Mouse (Mus musculus): ENCODE data around the gene C1qtnf2.

C1qtnf2 gene

DNA sequence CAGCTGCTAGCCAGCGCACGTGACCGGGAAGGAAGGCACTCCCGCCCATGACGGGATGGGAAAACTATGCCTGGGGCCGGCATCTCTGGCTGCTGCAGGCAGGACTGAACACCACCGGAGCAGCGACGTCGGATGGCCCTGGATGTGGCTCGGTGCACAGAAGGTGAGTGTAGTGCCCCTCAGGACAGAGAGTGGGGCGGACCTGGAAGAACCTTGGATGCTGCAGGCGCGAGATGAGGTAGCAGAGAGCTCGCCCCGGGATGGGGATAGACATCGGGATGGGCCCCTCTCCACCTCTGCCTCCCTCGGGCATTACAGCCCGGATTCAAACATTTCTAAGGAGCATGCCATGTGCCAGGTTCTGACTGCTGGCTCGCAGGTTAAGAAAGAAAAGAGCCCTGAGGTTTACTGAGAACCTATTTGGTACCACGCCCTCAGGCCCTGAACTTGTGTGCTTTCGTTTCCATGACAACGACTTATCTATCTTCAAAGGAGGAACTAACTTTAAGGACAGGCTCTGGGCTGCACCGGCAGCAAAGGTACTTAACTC is at the start of gene C1qtnf2:
Gene C1qtnf2 (plus strand): TSS at position 52 of the 550 bp plus-strand sequence.
- peak; percentile 60 for DNase-seq (ENCODE audit: low read depth, low spot score)

DNA sequence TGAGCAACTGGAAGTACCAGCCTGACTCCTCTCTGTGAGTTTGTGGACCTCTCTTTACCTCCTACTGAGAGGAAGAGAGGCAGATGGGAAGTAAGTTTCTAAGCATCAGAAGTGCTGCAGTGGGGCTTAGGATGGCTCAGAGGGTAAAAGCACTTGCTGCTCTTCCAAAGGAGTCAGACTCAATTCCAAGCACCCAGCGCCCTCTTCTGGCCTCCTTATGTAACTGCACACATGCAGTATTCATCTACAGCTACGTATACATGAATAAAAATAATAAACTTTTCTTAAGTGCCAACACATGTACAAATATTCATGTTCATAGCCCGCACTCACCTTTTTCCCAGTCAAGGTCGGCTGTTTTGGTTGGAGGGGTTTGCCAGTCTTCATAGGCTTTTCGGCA is 49.7 kb upstream of the C1qtnf2 start:
- no peak for DNase-seq (ENCODE audit: low read depth, low spot score)

DNA sequence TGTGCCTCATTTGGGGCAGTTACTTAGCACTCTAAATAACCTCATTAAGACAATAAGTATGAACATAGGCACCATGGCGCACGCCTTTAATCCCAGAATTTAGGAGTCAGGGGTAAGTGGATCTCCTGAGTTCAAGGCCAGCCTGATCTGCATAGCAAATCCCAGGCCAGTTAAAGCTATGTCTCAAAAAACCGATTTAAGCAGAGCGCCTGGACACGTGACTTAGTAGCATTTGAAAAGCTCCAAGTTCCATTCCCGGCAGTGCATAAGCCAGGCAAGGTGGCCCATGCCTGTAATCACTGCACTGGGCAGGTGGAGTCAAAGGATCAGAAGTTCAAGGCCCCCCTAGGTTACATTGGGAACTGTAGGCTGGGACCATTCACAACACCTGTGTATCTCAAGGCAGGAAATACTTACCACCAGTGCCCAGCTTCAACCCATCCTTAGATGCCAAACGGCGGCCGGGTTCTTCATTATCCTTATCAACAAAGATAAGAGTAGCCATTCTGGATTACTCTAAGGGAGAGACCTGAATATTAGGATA is 48.8 kb upstream of the C1qtnf2 start:
- DNase-seq (ENCODE audit: low read depth, low spot score): no peak

DNA sequence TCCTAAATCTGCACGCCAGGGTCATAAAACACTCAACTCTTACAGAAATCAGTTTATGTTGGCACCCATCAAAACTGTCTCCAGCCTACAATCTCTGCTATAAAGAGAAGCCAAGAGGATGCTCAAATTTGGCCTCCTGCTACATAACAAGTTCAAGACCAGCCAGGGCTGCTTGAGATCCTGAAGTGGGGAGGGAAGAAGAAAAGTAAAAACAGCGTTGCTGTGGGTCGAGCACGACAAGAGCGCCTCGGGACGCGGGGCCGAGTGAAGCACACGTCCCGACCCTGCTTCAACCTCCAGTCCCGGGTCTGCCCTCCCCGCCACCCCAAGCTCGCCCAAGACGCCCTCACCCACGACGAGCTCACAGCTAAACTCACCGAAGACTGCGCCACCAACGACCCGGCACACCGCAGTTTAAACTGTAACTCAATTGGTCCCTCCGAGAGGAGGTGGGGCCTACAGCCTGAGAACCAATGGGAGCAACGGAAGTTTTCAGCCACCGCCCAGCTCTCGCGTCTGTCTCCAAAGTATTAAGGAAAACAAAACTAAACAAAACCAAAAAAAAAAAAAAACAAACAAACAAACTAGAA is 48.2 kb upstream of the C1qtnf2 start, which contains the start of gene Pttg1:
Gene Pttg1 (minus strand): TSS at position 428 of the 590 bp plus-strand sequence.
- peak; percentile 86 for DNase-seq (ENCODE audit: low read depth, low spot score)

DNA sequence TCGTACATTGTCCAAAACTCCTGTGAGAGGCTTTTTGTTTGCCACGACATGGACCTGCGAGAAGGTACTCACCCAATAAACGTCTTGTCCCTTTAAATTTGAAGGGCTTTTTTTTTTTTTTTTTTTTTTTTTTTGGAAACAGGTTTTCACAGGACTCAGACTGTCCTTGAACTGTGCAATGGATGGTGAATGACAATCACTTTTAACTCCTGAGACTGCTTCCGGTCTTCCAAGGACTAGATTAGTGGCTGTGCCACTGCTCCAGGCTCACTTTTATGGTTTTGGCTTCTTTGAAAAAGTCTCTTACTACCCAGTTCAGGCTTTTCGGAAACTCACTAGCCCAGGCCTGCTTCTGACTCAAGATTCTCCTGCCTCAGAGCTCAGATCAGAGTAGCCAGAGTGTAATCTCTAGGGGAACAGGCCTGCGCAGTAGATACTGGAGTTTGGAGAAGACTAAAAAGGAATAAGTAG is 47.6 kb upstream of the C1qtnf2 start:
- no peak for DNase-seq (ENCODE audit: low read depth, low spot score)

DNA sequence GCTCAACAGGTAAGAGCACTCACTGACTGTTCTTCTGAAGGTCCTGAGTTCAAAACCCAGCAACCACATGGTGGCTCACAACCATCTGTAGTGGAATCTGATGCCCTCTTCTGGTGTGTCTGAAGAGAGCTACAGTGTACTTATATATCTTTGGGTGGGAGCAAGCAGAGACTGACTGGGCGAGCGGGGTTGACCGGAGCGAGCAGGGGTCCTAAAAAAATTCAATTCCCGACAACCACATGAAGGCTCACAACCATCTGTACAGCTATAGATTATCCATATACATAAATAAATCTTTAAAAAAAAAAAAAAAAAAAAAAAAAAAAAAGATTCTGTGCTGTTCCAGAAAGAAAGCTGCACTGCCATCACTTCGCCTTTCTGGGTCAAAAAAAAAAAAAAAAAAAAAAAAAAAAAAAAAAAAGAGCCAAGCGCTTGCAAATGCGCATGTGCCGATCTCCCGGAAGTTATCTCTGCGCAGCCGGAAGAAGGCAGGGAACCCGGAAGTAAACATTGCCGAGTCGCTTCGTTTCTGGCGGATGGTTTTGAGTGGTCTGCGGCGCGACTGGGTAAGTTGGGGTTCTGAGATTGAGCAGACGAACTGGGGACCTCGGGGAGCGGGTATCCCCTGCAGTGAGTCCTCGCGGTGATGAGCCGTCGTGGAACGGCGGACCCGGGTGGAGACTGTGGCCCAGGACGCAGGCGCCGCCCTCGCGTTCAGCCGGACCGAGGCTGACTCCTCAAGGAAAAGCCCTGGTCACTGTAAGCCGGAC is 40.6 kb upstream of the C1qtnf2 start, which contains the start of gene Slu7:
Gene Slu7 (plus strand): TSS at position 491 of the 770 bp plus-strand sequence.
- DNase-seq (ENCODE audit: low read depth, low spot score): peak; percentile 87

DNA sequence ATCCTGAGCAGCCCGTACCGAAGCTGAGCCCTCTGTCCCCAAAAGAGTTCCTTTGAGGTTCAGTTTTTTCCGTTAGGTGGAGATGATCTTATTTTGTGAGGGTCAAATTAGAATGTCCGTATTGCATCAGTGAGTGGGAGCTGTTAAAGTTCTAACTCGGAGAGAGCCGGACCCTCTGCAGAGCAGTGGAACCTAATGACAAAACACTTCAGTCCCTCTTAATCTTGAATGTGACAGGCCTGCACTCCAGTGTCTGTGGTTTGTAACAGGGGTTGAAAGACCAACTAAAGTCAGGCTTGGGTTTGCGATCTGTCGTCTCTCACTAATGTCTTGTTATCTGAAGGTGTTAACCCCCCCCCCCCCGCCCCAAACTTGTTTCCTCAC is 40.1 kb upstream of the C1qtnf2 start:
- DNase-seq (ENCODE audit: low read depth, low spot score): no peak

DNA sequence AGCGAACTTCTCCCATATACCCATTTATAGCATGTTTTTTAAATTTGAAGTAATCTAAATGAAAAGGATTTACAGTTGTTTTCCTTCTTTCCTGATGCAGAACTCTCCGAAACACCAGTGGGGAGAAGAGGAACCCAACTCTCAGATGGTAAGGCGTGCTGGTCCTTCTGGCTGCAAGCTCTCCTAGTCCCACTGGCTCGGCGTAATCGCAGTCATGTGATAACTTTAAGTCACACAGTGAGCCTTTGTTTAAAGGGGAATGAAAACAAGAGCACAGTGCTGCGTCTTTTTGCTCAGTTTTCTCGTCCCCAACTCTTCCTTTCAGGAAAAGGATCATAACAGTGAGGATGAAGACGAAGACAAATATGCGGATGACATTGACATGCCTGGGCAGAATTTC is 33.0 kb upstream of the C1qtnf2 start:
- DNase-seq (ENCODE audit: low read depth, low spot score): no peak

DNA sequence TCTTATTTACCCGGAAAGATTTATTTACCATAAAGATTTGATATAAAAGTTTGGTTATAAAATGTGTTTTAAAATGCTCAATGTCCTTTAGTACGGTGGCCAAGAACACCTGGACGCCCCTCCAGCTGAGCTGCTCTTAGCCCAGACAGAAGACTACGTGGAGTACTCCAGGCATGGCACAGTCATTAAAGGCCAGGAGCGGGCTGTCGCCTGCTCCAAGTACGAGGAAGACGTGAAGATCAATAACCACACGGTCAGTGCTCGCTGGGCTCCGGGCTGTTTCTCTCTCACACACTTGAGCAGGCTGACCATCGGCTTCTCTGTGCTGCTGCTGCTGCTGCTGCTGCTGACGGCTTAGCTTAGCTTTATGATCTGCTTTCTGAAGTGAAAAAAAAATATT is 30.9 kb upstream of the C1qtnf2 start:
- no peak for DNase-seq (ENCODE audit: low read depth, low spot score)

DNA sequence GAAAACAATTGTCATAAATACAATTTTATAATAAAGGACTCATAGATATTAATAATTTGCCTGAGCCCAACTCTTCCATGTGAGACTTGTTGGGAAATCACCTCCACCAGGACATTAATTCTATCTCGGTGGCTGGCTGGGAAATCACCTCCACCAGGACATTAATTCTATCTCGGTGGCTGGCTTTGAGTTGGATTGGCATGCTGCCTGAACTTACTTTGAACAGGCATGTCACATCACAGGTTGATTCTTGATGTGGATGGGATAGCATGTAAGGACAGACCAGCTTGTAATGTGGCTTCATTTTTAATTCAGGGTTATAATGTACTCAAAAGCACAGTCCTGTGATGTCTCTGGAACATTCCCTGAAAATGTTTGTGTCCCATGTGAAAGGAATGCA is 24.2 kb upstream of the C1qtnf2 start:
- DNase-seq (ENCODE audit: low read depth, low spot score): no peak

DNA sequence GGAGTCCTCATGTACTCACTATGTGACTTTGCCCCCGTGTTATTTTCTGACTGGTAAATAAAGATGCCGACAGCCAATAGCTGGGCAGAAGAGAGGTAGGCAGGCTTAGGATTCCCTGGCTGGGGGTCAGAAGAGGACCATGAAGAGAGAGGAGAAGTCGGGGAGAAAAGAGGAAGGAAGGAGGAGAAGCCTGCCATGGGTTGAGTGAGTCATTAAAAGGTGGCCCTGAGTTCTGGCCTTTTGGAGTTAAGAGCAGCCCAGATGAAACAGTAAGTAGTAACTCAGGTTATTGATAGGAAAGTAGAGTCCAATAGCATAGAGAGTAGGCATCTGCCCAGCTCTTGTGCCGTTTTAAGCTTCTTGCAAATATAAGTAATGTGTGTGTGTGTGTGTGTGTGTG is 22.8 kb upstream of the C1qtnf2 start:
- DNase-seq (ENCODE audit: low read depth, low spot score): no peak

DNA sequence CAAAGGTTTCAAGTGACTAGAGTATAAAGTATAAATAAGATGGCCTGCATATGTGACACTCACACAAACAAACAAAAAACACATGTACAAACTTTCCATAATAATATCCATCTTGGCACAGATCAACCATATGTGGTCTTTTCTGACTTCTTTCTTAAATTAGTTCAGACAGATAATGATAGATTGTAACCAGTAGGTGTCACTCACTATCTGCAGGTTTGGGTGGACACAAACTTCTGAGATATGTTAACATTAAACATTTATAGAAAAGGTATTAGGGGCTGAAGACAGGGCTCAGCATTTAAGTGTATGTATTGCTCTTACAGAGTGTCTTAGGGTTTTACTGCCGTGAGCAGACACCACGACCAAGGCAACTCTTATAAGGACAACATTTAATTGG is 21.8 kb upstream of the C1qtnf2 start:
- no peak for DNase-seq (ENCODE audit: low read depth, low spot score)

DNA sequence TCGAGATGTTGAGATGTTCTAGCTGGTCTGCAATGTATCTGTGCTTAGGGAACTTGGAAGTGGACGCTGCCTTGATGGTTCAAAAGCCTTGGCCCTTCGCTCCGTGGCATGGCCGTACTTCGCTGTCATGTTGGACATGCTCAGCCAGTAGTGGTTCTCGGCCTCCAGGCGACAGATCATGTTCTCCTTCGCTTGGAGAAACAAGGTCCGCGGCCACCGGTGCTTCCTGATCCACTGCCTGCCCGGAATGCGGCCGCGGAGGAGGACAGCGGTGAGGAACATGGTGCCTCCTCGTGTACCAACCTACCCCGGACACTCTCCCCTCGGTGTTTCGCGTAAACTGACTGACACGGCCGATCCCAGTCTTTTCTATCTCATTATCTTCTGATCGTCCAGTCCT is 10.9 kb upstream of the C1qtnf2 start:
- no peak for DNase-seq (ENCODE audit: low read depth, low spot score)

DNA sequence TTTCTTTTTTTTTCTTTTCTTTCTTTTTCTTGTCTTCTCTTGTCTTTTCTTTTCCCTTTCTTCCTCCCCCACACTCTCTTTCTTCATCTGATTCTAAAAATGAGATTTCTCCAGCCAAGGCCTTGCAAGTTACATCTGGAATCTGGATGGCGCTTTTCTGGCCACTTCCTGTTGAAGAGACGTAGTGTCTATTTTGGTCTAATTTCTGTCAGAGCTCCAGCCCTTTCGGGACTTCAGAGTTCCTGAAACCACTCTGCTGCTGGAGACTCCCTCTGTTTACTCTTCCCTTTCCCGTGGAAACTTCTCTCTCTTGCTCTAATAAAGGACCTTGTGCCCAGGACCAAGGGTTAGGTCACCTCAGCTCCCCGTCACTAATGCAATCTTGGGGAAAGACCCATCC is 4.0 kb upstream of the C1qtnf2 start:
- no peak for DNase-seq (ENCODE audit: low read depth, low spot score)

DNA sequence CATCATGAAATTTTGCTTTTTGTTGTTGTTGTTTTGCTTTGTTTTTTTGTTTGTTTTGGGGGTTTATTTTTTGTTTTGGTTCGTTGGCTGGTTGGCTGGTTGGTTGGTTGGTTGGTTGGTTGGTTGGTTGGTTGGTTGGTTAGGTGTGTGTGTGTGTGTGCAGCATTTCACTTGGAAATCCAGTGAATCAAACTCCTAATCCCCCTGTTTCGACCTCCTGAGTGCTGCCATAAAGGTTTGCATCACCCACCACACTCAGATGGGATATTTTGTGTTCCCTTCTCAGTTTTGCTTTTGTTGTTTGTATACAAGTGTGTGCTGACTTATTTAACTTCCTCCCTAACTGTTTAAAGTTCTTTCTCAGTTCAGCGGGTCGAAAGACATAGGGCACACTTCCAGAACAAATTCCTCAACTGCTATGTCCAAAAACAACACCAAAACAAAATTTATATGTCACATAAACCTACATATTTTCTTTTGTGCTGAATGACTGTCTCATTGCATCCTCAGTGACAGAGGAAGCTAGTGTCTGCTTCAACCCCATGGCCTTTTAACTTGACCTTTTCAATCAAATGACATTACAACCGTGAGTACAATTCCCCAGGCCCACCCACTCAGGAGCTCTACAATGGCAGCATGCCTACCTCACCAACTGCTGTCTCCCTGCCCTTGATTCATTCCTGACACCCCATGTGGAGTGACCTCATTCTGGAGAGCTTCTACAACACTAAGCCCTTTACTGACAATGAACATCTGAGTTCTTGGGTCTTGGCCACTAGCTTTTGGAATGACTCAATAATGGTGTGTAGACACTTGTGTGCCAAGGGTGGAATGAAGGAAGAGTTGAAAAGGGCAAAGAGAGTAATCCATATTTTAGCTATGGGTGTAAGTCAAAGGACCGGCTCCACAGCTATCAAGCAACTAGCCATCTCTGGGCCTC is 2.9 kb upstream of the C1qtnf2 start:
- no peak for DNase-seq (ENCODE audit: low read depth, low spot score)

DNA sequence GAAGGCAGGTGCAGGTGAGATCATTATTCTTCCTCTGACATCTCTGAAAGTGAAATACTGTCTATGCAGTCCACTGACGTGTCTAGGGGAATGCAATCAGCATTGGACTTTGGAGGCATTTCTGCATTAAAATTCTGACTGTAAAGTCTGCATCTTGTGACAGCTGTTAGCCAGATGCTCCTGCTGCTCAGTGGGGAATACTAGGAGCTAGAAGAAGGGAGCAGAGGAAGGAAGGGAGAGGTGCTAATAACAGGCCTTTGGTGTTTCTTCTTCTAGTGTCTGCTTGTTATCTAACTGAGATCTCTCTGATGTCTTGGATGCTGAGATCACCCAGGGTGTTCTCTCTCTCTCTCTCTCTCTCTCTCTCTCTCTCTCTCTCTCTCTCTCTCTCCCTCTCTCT is 961 bp upstream of the C1qtnf2 start:
- DNase-seq (ENCODE audit: low read depth, low spot score): peak; percentile 30

DNA sequence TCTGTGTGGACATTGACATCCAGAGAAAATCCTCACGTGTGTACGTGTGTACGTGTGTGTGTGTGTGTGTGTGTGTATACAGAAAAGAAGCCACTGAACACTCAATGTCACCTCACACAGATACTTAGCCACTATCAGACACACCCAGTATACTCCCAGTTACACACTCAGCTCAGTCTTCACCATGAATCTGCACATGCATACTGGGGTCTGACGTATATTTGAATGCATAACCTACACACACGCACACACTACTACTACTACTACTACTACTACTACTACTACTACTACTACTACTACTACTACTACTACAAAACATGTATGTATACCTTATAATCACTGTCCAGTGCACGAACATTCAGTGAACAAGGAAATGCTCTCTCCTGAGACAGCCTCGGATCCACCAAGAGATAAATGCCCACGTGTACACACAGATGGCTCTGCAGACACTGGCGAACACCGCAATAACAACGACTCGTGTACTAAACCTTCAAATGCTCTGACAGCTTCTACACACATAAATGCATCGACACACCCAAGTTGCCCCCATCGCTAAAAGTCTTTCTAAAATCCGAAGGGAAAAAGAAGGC is 346 bp upstream of the C1qtnf2 start:
- no peak for DNase-seq (ENCODE audit: low read depth, low spot score)

DNA sequence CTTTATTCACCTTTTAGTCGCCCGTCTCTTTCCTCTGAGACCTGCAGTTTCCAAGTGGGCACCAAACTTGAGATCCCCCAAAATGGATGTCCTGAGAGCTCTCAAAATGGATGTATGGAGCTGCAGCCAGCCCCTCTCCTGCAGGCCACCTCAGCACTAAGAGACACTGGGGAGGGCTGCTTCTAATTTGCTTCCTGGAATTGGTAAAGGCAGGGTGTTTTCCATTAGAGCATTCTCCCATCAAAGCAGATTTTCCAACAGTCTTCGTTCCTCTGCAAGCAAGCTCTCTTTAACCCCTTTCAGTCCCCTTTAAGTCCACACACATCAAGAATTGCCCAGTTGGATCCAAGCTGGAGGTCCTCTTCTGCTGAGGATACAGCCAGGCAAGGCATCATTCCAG is 5.3 kb downstream of the C1qtnf2 start:
- DNase-seq (ENCODE audit: low read depth, low spot score): no peak

DNA sequence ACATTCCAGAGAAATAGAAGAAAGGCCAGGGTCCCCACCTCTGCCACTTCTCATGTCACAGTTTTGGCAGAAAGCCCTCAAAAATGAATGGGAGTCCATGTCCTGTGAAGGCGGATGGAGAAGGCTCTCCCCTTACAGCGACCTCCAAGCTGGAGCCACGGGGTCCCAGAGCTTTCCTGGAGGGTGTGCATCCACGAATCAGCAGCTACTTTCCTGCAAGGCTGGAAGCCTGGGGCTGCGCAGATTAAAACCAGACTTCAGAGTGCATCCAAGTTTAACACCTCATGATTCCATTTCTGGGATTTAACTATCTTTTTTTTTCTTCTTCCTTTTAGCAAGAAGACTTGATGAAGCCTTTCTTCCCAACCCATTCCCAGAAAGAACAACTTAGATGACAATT is 6.5 kb downstream of the C1qtnf2 start:
- DNase-seq (ENCODE audit: low read depth, low spot score): no peak

DNA sequence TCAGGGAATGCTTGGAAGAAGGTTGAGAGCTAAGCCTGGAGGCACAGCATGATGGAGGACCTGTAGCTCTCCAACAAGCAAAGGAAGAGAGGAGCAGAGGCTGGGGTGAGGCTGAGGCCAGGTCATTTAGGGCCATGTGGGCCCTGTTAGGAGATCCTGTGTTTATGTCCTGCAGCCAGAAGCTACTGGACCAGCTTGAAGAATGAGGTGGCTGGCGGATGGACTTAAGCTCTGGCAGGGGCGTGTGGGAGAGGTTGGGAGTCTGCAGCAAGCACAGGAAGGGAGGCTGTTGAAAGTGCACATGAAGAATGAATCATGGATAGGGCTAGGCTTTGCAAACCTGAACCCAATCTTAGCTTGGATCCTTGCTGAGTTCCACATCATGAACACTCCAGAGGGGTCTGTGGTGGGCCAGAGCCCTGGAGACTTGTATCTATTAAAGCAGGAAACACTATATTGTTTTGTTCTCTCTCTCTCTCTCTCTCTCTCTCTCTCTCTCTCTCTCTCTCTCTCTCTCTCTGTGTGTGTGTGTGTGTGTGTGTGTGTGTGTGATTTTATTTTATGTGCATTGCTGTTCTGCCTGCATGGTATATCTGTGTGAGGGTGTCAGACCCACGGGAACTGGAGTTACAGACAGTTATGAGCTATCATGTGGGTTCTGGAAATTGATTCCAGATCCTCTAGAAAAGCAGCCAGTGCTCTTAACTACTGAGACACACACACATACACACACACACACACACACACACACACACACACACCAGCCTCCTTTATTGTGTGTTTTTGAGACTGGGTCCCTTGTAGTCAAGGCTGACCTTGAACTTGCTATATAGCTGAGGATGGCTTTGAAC is 7.8 kb downstream of the C1qtnf2 start:
- DNase-seq (ENCODE audit: low read depth, low spot score): no peak
